Mouse (Mus musculus) bone marrow, adult 2 months (tissue): ENCODE data around the gene Hist1h2ah. TPM values are rescaled to one million over a fixed set of nuclear protein-coding genes. Genes with fewer than 3 reads are reported as not detected.

Experiments used
- H3K27ac ChIP-seq: fragments of 200-500 bp; 2 replicates; pipeline ENCODE4 v1.5.1; 2012; ENCODE audit warnings: low read depth, mild to moderate bottlenecking, control low read depth, inconsistent platforms, low read length; ENCODE audit not compliant: control insufficient read depth, poor library complexity, insufficient read depth
- H3K4me1 ChIP-seq: fragments of 200-500 bp; 2 replicates; pipeline ENCODE4 v1.6.1; 2011; ENCODE audit warnings: low read length; ENCODE audit not compliant: control insufficient read depth, insufficient read depth
- H3K4me3 ChIP-seq: fragments of 200-500 bp; replicated peaks from 2 replicates; pipeline ENCODE3; 2011; ENCODE audit warnings: mild to moderate bottlenecking, low read depth, low read length, control low read depth; ENCODE audit not compliant: control insufficient read depth
- CTCF ChIP-seq: fragments of 200-500 bp; IDR thresholded peaks from 2 replicates; pipeline ENCODE4 v1.5.1; 2011; ENCODE audit warnings: low read length, control low read depth; ENCODE audit not compliant: control insufficient read depth, insufficient read depth
- POLR2A ChIP-seq: fragments of 200-500 bp; IDR thresholded peaks from 2 replicates; pipeline ENCODE4 v1.6.1; 2011; ENCODE audit warnings: low read depth, mild to moderate bottlenecking, control low read depth, low read length, borderline replicate concordance; ENCODE audit not compliant: control insufficient read depth
- WGBS: fragments of 180-500 bp; shearing (Covaris S2); methylation state at CpG from one replicate; pipeline ENCODE4 v1.1.7; 2018; 5-methylcytosine and 5-hydroxymethylcytosine counted together
- polyA plus RNA-seq: library from polyadenylated mRNA; stranded (reverse); fragments of >200 nt; gene quantifications from 2 replicates; pipeline ENCODE4 v1.2.4, GENCODE M21; 2011; ENCODE audit warnings: low replicate concordance; ENCODE audit not compliant: missing spikeins, insufficient read depth, insufficient read length

The Hist1h2ah gene
- polyA plus RNA-seq, 1 experiment = 40.4 TPM

GRCm38 (mm10) chr13:22033741-22034442 lies 1.5 kb downstream of the Hist1h2ah start:
- Histone ChIP-seq H3K27ac (no peak overlapping the region), H3K4me3 (peak overlapping the region; percentile 22), H3K4me1 (no peaks in the 10 kb centered on the region; the same call in 1 of the 2 replicates)
- TF ChIP-seq CTCF = no peak
- no peak for TF ChIP-seq POLR2A
- WGBS = 41% methylated on average over 5 of the region's 5 CpGs

GRCm38 (mm10) chr13:22030493-22030892 lies 4.9 kb downstream of the Hist1h2ah start:
- no peak overlapping the region for H3K4me3 ChIP-seq
- no peak overlapping the region for H3K27ac ChIP-seq
- no peaks in the 10 kb centered on the region; the same call in 1 of the 2 replicates for H3K4me1 ChIP-seq
- WGBS = 5% methylated on average over 4 of the region's 4 CpGs
- TF ChIP-seq CTCF (no peak), POLR2A (no peak)

GRCm38 (mm10) chr13:22029928-22030327 lies 5.4 kb downstream of the Hist1h2ah start:
- no peak overlapping the region for H3K4me3 ChIP-seq
- TF ChIP-seq POLR2A = no peak
- no peak for TF ChIP-seq CTCF
- no peak overlapping the region for H3K27ac ChIP-seq
- 71% methylated on average over 8 of the region's 8 CpGs for WGBS
- H3K4me1 ChIP-seq = no peaks in the 10 kb centered on the region; the same call in 1 of the 2 replicates

- Histone ChIP-seq H3K4me1 (no peaks in the 10 kb centered on the region; the same call in 1 of the 2 replicates), H3K27ac (peak overlapping the region; percentile 62), H3K4me3 (peak overlapping the region; percentile 60)
- 1% methylated on average over 40 of the region's 40 CpGs for WGBS
- 0 out of 2 replicates have a peak, but pooled peaks have one; percentile 18 for TF ChIP-seq POLR2A
- TF ChIP-seq CTCF = peak; percentile 97
Measured at GRCm38 (mm10) chr13:22028673-22029460, 6.5 kb downstream of the Hist1h2ah start.

GRCm38 (mm10) chr13:22026058-22027031 lies 9.0 kb downstream of the Hist1h2ah start:
- TF ChIP-seq POLR2A = no peak
- no peak for TF ChIP-seq CTCF
- Histone ChIP-seq H3K4me1 (no peaks in the 10 kb centered on the region; the same call in 1 of the 2 replicates), H3K27ac (no peak overlapping the region), H3K4me3 (peak overlapping the region; percentile 50)
- whole genome bisulfite sequencing = 2% methylated on average over 35 of the region's 35 CpGs

GRCm38 (mm10) chr13:22022241-22022640 lies 13.1 kb downstream of the Hist1h2ah start:
- Histone ChIP-seq H3K4me1 (no peaks in the 10 kb centered on the region), H3K27ac (no peak overlapping the region), H3K4me3 (peak overlapping the region; percentile 72)
- TF ChIP-seq POLR2A (no peak), CTCF (no peak)
- WGBS = under 1% methylated on average over 9 of the region's 9 CpGs

DNA sequence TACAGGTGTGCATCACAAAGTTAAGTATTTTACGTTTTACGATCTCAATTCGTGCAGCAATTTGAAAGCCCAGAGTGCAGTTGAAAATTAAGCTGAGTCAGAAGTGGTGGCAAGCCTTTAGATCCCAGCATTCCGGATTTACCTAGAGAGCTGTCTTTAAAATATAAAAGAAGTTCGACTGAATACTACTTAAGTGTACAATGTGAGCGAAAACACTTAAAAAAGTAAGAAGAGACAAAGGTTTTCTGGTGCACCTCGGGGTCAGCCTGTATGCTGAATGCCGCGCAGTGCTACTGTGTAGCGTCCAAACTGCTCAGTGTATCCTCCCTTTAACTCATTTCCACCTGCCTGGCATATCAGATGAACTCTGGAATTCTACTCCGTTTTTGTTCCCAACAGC lies 13.8 kb downstream of the Hist1h2ah start:
- under 1% methylated on average over 11 of the region's 11 CpGs for WGBS

More for the DNA sequence above, 13.8 kb downstream of the Hist1h2ah start:
- no peak overlapping the region for H3K27ac ChIP-seq
- H3K4me1 ChIP-seq = no peaks in the 10 kb centered on the region
- H3K4me3 ChIP-seq = peak overlapping the region; percentile 73
- TF ChIP-seq CTCF (no peak), POLR2A (no peak)
